Mouse (Mus musculus) T-cell, adult 66 days (primary cell): ENCODE results near the gene Mrpl50. TPM values are rescaled to one million over a fixed set of nuclear protein-coding genes. Genes with fewer than 3 reads are reported as not detected.

Experiments
- total RNA-seq, 2 experiments: library from RNA; stranded (reverse); gene quantifications; 3 replicates in 1 of 2; 4 replicates in 1 of 2; pipeline ENCODE4 v1.2.4; 2023

Gene Mrpl50
- total RNA-seq = 10 to 100 TPM; 13.2 to 13.3 TPM

DNA sequence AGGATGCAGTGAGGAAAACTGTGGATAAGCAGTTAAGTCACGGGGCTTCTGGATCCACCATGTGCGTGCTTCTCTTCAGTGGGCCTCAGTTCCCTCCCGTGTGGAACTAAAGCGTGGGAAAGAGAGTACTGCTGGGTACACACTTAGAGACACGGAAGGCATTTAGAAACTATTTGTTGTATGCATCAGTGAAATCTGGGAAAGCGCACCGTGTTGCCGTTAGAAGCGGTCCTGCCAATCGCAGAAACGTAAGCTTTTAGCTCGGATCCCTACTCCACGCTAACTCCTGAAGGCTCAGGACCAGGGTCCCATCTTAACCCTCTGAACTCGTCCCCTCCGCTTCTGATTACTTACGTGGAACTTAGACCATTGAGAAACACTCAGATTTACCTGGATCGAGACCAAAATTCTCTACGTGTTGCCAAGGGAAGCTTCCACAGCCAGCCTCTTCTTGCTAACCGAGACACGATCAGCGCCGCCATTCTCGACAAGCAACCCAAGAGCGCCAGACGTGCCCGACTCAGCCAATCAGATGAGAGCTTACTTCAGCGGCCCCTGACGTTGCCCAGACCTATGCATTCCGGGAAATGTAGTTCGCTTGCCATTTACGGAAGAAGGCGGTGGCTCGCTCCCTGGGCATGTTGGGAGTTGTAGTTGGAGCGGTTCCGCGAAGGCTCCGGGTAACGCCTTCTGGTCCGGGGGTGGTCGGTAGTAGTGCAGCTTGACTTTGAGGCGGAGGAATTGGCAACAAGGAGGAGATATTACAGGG, at the start of gene Mrpl50, which contains the start of gene Zfp189:
TSS of gene Mrpl50 (minus strand) at position 522 of the 769 bp plus-strand sequence.
TSS of gene Zfp189 (plus strand) at position 605 of the 769 bp plus-strand sequence.

GRCm38 (mm10) chr4:49549383-49549782, 28.5 kb upstream of the Mrpl50 start, which contains the start of gene Aldob:
Gene Aldob (minus strand): TSS chr4:49549546.

GRCm38 (mm10) chr4:49506386-49506785, 14.5 kb downstream of the Mrpl50 start, which contains the start of gene Baat:
Gene Baat (minus strand): TSS chr4:49506557.

GRCm38 (mm10) chr4:49473435-49474100, 47.3 kb downstream of the Mrpl50 start, which contains the start of gene Acnat1:
Gene Acnat1 (minus strand): TSS chr4:49473912.

Other genes with a start within 250 kb of the Mrpl50 start
- gene Acnat2, start 112.9 kb downstream of the Mrpl50 start, total RNA-seq = not detected
- gene Acnat1, start 47.2 kb downstream of the Mrpl50 start, total RNA-seq = not detected
- gene Baat, start 14.5 kb downstream of the Mrpl50 start, total RNA-seq = not detected
- gene Zfp189, start 83 bp upstream of the Mrpl50 start, total RNA-seq = 1 to 10 TPM; 3.8 to 6.0 TPM
- gene Aldob, start 28.5 kb upstream of the Mrpl50 start, total RNA-seq = not detected
- gene Tmem246, start 76.8 kb upstream of the Mrpl50 start, total RNA-seq = under 1 TPM in 1 of 2 experiments, not detected in 1; 0.18 TPM
- gene Rnf20, start 110.9 kb upstream of the Mrpl50 start, total RNA-seq = 100 to 1,000 TPM; 160 to 162 TPM
- not detected for gene Ppp3r2, start 160.9 kb upstream of the Mrpl50 start, total RNA-seq